Mouse (Mus musculus): ENCODE measurements around the gene Nox4. TPM values are rescaled to one million over a fixed set of nuclear protein-coding genes. Genes with fewer than 3 reads are reported as not detected.

Gene Nox4
- total and polyA plus RNA-seq, 2 experiments from 2014 or later, result 0.99 to 2.7 TPM

DNA sequence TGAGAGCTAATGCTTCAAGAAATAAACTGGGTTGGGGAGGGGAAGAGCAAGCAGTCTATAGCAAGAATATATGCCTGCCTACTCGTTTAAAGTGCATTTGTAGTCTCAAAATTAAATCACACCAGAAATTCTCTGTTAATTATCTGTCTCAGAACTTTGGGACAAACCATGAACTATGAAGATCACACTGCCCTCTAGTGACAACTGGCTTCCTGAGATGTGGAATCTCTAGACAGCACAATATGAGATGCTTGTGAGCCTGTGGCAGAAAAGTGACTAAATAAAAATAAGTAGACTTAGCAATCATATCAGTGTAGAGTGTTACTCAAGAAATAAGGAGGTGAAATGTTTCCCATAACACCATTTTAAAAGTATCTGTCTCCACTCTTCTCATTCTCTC is 31.3 kb downstream of the Nox4 start:
- WGBS, result 4% methylated on average over 1 of the region's 1 CpGs
- H3K4me3 ChIP-seq (ENCODE audit: low read depth, low read length), result no peak overlapping the region
- no peak for ATAC-seq (ENCODE audit: low FRiP score)

DNA sequence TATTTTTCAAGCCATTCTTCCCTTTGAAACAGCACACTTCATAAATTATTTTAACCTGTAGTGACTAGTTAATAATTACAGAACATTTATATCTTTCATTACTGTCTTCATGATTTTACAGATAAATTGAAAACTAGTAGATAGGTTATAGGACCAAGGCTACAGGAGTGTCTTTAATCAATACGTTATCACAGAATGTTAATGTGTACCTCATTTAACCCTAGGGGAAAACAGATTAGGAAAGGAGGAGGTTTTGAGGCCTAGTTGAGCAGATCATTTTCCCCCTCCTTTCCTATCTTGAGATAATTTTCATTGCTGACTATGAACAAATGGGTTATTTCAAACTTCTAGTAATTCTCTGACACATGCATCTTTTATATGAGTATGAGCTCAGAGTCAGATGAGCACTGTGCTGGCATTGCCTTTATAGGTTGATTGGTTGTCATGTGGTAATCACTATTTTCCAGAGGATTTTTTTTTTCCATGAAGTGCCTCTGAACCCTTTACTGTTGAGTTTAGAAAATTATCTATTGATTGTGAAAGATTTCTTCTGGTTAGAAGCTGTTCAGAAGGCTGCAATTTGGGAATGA is 57.9 kb downstream of the Nox4 start:
- H3K27me3 ChIP-seq (ENCODE audit: insufficient read depth, low read length), result no peaks in the 10 kb centered on the region
- H3K27ac ChIP-seq (ENCODE audit: low read depth, low read length), result no peak overlapping the region
- no peaks in the 10 kb centered on the region for H3K9me3 ChIP-seq (ENCODE audit: low read length)
- DNase-seq (ENCODE audit: low spot score), result no peak
- ATAC-seq (ENCODE audit: low FRiP score), result no peak
- no peak overlapping the region for H3K9ac ChIP-seq (replicated peaks; ENCODE audit: low read length, poor library complexity, severe bottlenecking)
- no peak overlapping the region for H3K4me3 ChIP-seq (ENCODE audit: low read depth, low read length)
- 85% methylated on average over 1 of the region's 1 CpGs for WGBS
- H3K4me1 ChIP-seq (ENCODE audit: insufficient read depth, low read length), result no peaks in the 10 kb centered on the region
- no peaks in the 10 kb centered on the region for H3K36me3 ChIP-seq (ENCODE audit: insufficient read depth, low read length)
- no peak overlapping the region for H3K4me2 ChIP-seq (ENCODE audit: low read depth, low read length, poor library complexity, severe bottlenecking)
- no peak for TF ChIP-seq CTCF (IDR thresholded peaks at IDR 0.05)

More for the DNA sequence above, 31.3 kb downstream of the Nox4 start:
- Histone ChIP-seq H3K9ac (replicated peaks; ENCODE audit: low read length, poor library complexity, severe bottlenecking) (no peak overlapping the region), H3K27ac (ENCODE audit: low read depth, low read length) (no peak overlapping the region), H3K36me3 (ENCODE audit: insufficient read depth, low read length) (no peaks in the 10 kb centered on the region), H3K27me3 (ENCODE audit: insufficient read depth, low read length) (no peaks in the 10 kb centered on the region), H3K9me3 (ENCODE audit: low read length) (no peaks in the 10 kb centered on the region), H3K4me1 (ENCODE audit: insufficient read depth, low read length) (no peaks in the 10 kb centered on the region), H3K4me2 (ENCODE audit: low read depth, low read length, poor library complexity, severe bottlenecking) (no peak overlapping the region)
- DNase-seq (ENCODE audit: low spot score), result peak; percentile 81
- peak; percentile 69 for TF ChIP-seq CTCF (IDR thresholded peaks at IDR 0.05)

DNA sequence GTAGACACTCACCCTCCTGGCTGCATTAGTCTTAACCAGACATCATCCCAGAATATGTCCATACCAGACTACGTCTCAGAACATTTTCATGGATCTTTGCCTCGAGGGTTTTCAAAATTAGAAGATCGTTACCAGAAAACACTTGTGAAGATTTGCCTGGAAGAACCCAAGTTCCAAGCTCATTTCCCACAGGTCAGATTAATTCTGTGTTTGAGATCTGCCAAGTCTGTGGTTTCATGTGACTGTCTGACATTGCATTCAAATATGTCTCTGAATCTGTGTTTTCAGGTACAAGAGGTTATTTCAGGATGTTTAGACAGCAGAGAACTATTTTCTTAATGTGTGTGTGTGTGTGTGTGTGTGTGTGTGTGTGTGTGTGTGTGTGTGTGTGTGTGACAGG is 75.7 kb downstream of the Nox4 start:
- no peak overlapping the region for H3K4me3 ChIP-seq (ENCODE audit: low read depth, low read length)
- no peak for ATAC-seq (ENCODE audit: low FRiP score)
- 79% methylated on average over 3 of the region's 3 CpGs for WGBS
- no peaks in the 10 kb centered on the region for H3K4me1 ChIP-seq (ENCODE audit: insufficient read depth, low read length)
- no peaks in the 10 kb centered on the region for H3K27me3 ChIP-seq (ENCODE audit: insufficient read depth, low read length)
- TF ChIP-seq CTCF (IDR thresholded peaks at IDR 0.05), result no peak
- H3K9me3 ChIP-seq (ENCODE audit: low read length), result no peaks in the 10 kb centered on the region
- no peaks in the 10 kb centered on the region for H3K36me3 ChIP-seq (ENCODE audit: insufficient read depth, low read length)
- no peak overlapping the region for H3K4me2 ChIP-seq (ENCODE audit: low read depth, low read length, poor library complexity, severe bottlenecking)
- H3K27ac ChIP-seq (ENCODE audit: low read depth, low read length), result no peak overlapping the region
- no peak for DNase-seq (ENCODE audit: low spot score)
- no peak overlapping the region for H3K9ac ChIP-seq (replicated peaks; ENCODE audit: low read length, poor library complexity, severe bottlenecking)

DNA sequence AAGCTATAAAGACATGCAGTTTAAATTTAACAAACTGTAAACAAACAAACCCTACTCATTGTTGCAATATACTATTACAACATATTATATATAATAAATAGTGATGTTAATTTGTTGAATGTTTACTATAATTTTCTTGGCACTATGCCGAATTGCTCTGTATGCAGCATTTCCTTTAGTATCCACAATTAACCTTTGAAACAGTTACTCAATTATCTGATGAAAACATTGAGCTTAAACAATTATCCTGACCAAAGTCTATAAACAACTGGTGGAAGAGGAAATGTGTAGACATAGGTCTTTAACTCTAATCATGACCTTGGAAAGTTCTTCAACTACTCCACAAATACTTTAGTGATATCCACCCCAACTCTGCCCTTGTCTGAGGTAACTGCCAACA is 76.2 kb downstream of the Nox4 start:
- WGBS, result 86% methylated on average over 1 of the region's 1 CpGs
- TF ChIP-seq CTCF (IDR thresholded peaks at IDR 0.05), result no peak
- no peak overlapping the region for H3K4me3 ChIP-seq (ENCODE audit: low read depth, low read length)
- ATAC-seq (ENCODE audit: low FRiP score) (no peak), DNase-seq (ENCODE audit: low spot score) (no peak)
- no peaks in the 10 kb centered on the region for H3K36me3 ChIP-seq (ENCODE audit: insufficient read depth, low read length)
- H3K27ac ChIP-seq (ENCODE audit: low read depth, low read length), result no peak overlapping the region
- no peaks in the 10 kb centered on the region for H3K27me3 ChIP-seq (ENCODE audit: insufficient read depth, low read length)
- no peaks in the 10 kb centered on the region for H3K9me3 ChIP-seq (ENCODE audit: low read length)
- H3K4me1 ChIP-seq (ENCODE audit: insufficient read depth, low read length), result no peaks in the 10 kb centered on the region
- no peak overlapping the region for H3K9ac ChIP-seq (replicated peaks; ENCODE audit: low read length, poor library complexity, severe bottlenecking)
- no peak overlapping the region for H3K4me2 ChIP-seq (ENCODE audit: low read depth, low read length, poor library complexity, severe bottlenecking)

DNA sequence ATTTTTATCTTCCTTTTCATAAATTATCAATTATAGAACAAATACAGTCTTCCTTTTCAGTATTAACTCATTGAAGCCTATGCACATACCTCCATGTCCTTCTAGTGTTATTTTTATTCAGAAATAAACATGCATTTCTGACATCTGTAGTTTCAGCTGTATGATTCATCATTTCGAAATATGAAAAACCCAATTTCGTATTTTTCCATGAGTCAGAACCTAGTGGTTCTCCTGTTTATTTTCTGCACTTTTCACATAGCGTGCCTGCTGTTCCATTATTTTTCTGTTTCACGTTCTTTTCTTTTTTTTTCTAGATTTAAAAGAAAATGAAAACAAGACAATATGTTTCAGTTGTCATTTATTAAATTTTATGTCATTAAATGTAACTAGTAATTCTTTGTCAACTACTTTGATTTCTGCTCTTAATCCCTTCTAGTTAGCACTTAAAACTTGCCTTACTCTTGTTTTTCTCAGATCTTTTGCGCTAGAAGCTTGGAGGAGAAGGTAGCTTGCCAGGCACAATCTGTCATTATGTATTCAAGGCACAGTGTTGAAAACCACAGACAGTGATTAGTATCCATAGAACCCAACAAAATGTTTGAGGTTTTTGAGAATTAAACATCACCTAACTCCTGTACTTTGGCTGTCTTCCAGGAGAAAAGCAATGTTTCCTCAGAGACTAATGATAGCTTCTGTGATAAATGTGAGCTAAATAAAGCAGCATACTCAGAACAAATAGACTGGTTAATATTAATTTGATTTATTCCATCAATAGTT is 85.1 kb downstream of the Nox4 start:
- no peak for TF ChIP-seq CTCF (IDR thresholded peaks at IDR 0.05)
- no peaks in the 10 kb centered on the region for H3K9me3 ChIP-seq (ENCODE audit: low read length)
- ATAC-seq (ENCODE audit: low FRiP score) (no peak), DNase-seq (ENCODE audit: low spot score) (no peak)
- 89% methylated on average over 5 of the region's 5 CpGs for WGBS
- H3K36me3 ChIP-seq (ENCODE audit: insufficient read depth, low read length), result no peaks in the 10 kb centered on the region
- no peak overlapping the region for H3K9ac ChIP-seq (replicated peaks; ENCODE audit: low read length, poor library complexity, severe bottlenecking)
- H3K27me3 ChIP-seq (ENCODE audit: insufficient read depth, low read length), result no peaks in the 10 kb centered on the region
- no peaks in the 10 kb centered on the region for H3K4me1 ChIP-seq (ENCODE audit: insufficient read depth, low read length)
- no peak overlapping the region for H3K27ac ChIP-seq (ENCODE audit: low read depth, low read length)
- no peak overlapping the region for H3K4me2 ChIP-seq (ENCODE audit: low read depth, low read length, poor library complexity, severe bottlenecking)
- H3K4me3 ChIP-seq (ENCODE audit: low read depth, low read length), result no peak overlapping the region

DNA sequence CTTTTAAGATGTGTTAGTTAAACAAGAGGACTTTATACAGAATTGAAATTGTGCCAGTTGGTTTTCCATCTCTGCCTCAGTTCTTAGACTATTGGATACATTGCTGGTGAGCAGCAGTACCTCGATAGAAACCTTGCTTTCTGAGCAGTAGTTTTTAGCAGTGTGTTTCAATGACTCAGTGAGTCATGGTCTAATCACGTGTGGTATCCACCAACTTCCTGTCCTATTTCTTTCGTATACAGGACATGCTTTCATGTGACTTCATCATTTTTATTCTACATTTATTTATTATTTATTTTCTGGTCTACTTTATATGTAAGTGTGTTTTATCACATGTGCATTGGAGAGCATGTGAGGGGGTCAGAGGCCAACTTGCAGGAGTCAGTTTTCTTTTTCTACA is 99.7 kb downstream of the Nox4 start:
- ATAC-seq (ENCODE audit: low FRiP score) (no peak), DNase-seq (ENCODE audit: low spot score) (no peak)
- WGBS, result 85% methylated on average over 3 of the region's 3 CpGs
- Histone ChIP-seq H3K27ac (ENCODE audit: low read depth, low read length) (no peak overlapping the region), H3K4me3 (ENCODE audit: low read depth, low read length) (no peak overlapping the region), H3K36me3 (ENCODE audit: insufficient read depth, low read length) (no peaks in the 10 kb centered on the region), H3K4me1 (ENCODE audit: insufficient read depth, low read length) (no peaks in the 10 kb centered on the region), H3K4me2 (ENCODE audit: low read depth, low read length, poor library complexity, severe bottlenecking) (no peak overlapping the region), H3K9ac (replicated peaks; ENCODE audit: low read length, poor library complexity, severe bottlenecking) (no peak overlapping the region), H3K27me3 (ENCODE audit: insufficient read depth, low read length) (no peaks in the 10 kb centered on the region), H3K9me3 (ENCODE audit: low read length) (no peaks in the 10 kb centered on the region)
- TF ChIP-seq CTCF (IDR thresholded peaks at IDR 0.05), result no peak

Measured in midbrain, postnatal 0 days (tissue).